Mouse (Mus musculus) limb, embryonic 10.5 days (tissue): ENCODE measurements around the gene Zfp488. TPM values are rescaled to one million over a fixed set of nuclear protein-coding genes. Genes with fewer than 3 reads are reported as not detected.

ENCODE experiments used
- DNase-seq: peaks from one replicate; pipeline ENCODE4 v3.0.0-alpha.2; 2017; ENCODE audit warnings: low spot score
- H3K27ac ChIP-seq: fragments of 300-500 bp; sonication (generic); 2 replicates; pipeline ENCODE4 v1.5.1; 2016; ENCODE audit warnings: mild to moderate bottlenecking
- H3K27me3 ChIP-seq: fragments of 300-500 bp; sonication (generic); 2 replicates; pipeline ENCODE4 v1.6.1; 2016; ENCODE audit warnings: low read depth, mild to moderate bottlenecking; ENCODE audit not compliant: poor library complexity, severe bottlenecking
- H3K36me3 ChIP-seq: fragments of 300-500 bp; sonication (generic); 2 replicates; pipeline ENCODE4 v1.6.1; 2016; ENCODE audit warnings: mild to moderate bottlenecking, moderate library complexity
- H3K4me1 ChIP-seq: fragments of 300-500 bp; sonication (generic); 2 replicates; pipeline ENCODE4 v1.6.1; 2016
- H3K4me3 ChIP-seq: fragments of 300-500 bp; sonication (generic); 2 replicates; pipeline ENCODE4 v1.5.1; 2016; ENCODE audit warnings: mild to moderate bottlenecking, moderate library complexity
- H3K9me3 ChIP-seq: fragments of 300-500 bp; sonication (generic); replicated peaks from 2 replicates; pipeline ENCODE4 v1.6.1; 2016; ENCODE audit warnings: mild to moderate bottlenecking
- WGBS: fragments of 180-500 bp; shearing (Covaris S2); methylation state at CpG from one replicate; pipeline ENCODE4 v1.1.7; 2016; 5-methylcytosine and 5-hydroxymethylcytosine counted together
- polyA plus RNA-seq: library from polyadenylated mRNA; unstranded; fragments of >200 nt; fragmentation: Nextera tagmentation; extraction: Ambion mirVana; gene quantifications from 2 replicates; pipeline ENCODE4 v1.2.1, GENCODE M21; 2016

The Zfp488 gene
- polyA plus RNA-seq, 1 experiment from 2014 or later = 0.08 TPM

DNA sequence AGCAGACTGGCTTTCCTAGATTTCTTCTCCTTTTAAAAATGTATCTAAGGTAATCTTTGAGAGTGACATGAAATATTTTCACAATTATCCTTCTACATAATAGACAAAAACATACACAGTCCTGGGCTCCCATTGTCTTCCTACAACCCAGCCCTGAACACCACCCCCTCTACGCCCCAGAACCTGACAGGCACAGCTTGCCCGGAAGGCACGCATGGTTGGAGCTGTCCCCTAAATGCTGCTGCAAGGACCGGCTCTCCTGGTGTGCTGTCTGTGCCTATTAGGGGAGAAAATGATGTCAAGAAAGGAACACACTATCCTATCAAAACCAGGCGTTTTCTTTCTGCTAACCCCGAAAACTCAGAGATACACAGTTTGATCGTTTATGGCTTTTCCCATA is 816 bp downstream of the Zfp488 start:
- peaks cover 37% of the 10 kb centered on the region for H3K27me3 ChIP-seq
- no peak overlapping the region for H3K27ac ChIP-seq
- peaks cover 13% of the 10 kb centered on the region for H3K4me1 ChIP-seq
- H3K9me3 ChIP-seq = no peaks in the 10 kb centered on the region
- H3K4me3 ChIP-seq = no peak overlapping the region
- no peak for DNase-seq
- 46% methylated on average over 7 of the region's 7 CpGs for WGBS
- H3K36me3 ChIP-seq = no peaks in the 10 kb centered on the region

DNA sequence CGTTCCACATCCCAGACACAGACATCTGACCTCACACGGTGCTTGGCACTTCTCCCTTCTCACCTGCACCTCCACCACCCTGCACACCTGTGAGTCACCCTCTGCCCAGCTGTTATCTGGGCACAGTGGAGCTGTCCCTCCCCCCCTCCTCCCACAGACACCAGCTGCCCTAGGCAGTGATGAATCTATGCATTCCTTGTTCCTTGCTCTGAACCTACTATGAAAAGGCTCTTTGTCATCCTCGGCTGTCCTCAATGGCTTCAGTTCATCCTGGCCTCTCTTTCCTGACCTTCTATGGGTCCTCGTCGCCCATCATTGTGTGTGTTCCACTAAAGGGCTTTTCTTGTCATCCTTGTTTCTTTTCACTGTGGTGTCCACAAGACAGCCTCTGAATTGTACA is 3.8 kb downstream of the Zfp488 start:
- Histone ChIP-seq H3K36me3 (no peaks in the 10 kb centered on the region), H3K4me3 (no peak overlapping the region), H3K4me1 (peaks cover 13% of the 10 kb centered on the region), H3K9me3 (no peaks in the 10 kb centered on the region), H3K27ac (no peak overlapping the region), H3K27me3 (peaks cover 37% of the 10 kb centered on the region)
- WGBS = 83% methylated on average over 5 of the region's 5 CpGs
- no peak for DNase-seq

DNA sequence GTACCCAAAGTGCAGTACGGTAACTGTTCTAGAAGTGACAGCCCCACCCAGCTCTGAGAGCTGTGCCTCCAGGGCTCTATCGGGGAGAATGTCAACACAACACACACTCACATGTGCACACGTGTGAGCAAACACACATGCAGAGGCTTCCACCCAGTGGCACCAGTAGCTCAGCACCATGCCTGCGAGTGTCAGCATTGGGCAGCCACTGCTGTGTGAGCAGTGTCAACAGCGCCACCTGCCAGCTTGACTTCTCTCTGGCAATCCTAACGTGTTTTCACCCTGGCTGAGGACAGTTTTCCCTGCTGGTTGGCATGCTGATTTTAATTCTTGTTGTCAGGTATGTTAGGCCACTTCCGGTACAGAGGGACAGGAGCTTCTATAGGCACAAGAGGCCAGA is 5.9 kb downstream of the Zfp488 start:
- H3K4me1 ChIP-seq = peaks cover under 1% of the 10 kb centered on the region; the same call in 1 of the 2 replicates
- peaks cover 18% of the 10 kb centered on the region; the same call in 1 of the 2 replicates for H3K27me3 ChIP-seq
- no peak overlapping the region for H3K4me3 ChIP-seq
- no peak overlapping the region for H3K27ac ChIP-seq
- no peaks in the 10 kb centered on the region for H3K36me3 ChIP-seq
- DNase-seq = peak; percentile 37
- H3K9me3 ChIP-seq = no peaks in the 10 kb centered on the region
- WGBS = 46% methylated on average over 7 of the region's 7 CpGs

DNA sequence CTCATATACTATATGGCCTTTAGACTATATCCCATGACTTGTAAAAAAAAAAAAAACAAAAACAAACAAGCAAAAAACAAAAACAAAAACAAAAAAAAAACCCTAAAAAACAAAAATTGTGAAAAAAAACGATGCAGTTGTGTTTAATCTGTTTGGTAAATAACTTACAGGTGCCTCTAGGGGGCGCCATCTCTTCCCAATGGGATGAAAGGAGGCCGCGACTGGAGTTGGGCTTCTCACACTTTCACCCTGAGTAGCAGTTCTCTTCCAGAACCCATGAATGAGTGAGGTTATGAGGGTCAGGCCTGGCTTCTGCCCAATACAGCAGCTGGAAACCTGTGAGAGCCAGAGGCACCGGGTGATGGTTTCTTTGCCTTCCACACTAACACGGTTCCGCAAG is 12.9 kb downstream of the Zfp488 start:
- 61% methylated on average over 7 of the region's 7 CpGs for WGBS
- no peak overlapping the region for H3K27ac ChIP-seq
- no peak for DNase-seq
- H3K4me1 ChIP-seq = no peaks in the 10 kb centered on the region
- H3K9me3 ChIP-seq = no peaks in the 10 kb centered on the region
- no peak overlapping the region for H3K4me3 ChIP-seq
- no peaks in the 10 kb centered on the region for H3K36me3 ChIP-seq
- H3K27me3 ChIP-seq = no peaks in the 10 kb centered on the region

DNA sequence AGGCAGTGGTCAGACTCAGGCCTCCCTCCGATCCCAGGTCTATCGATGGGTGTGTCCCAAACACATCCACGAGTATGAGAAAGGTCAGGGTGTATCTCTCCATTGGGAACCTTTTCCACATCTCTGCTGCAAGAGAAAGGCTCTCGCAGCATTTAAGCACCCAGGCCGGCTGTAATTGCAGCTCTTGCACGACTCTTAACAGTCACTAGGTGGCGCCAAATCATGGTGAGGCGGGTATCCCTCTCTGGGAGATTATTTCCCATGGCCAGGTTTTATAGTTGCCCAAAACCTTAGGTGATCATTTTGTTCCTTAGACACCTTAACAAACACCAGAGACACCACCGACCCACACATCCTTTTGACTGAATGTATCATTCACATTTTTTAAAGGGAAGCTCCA is 19.2 kb downstream of the Zfp488 start:
- peak; percentile 57 for DNase-seq
- Histone ChIP-seq H3K4me1 (no peaks in the 10 kb centered on the region), H3K9me3 (no peaks in the 10 kb centered on the region), H3K4me3 (no peak overlapping the region), H3K27me3 (0 out of 2 replicates have a peak, but pooled peaks cover 2% of the 10 kb centered on the region), H3K27ac (no peak overlapping the region), H3K36me3 (no peaks in the 10 kb centered on the region)
- 14% methylated on average over 9 of the region's 9 CpGs for WGBS

DNA sequence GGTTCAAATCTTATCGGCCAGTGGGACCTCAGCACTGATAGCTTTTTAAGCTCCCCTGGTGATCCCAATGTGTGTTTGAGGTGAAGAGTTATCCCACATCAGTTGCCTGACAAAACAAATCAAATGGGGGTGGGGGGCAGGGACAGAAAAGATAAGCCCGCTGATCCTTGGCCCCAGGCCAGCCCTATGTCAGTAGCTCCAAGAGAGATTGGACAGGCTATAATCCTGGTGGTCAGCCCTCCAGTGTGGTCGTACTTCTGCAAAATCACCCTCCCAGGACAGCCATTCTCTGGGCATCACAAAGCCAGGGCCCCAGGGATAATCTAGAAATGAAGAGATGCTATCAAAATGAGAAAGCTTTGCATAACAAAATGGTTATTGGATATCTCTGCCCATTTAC is 19.7 kb downstream of the Zfp488 start:
- Histone ChIP-seq H3K9me3 (no peaks in the 10 kb centered on the region), H3K4me3 (no peak overlapping the region), H3K27me3 (0 out of 2 replicates have a peak, but pooled peaks cover 2% of the 10 kb centered on the region), H3K4me1 (no peaks in the 10 kb centered on the region), H3K27ac (no peak overlapping the region), H3K36me3 (no peaks in the 10 kb centered on the region)
- 74% methylated on average over 3 of the region's 3 CpGs for WGBS
- no peak for DNase-seq

DNA sequence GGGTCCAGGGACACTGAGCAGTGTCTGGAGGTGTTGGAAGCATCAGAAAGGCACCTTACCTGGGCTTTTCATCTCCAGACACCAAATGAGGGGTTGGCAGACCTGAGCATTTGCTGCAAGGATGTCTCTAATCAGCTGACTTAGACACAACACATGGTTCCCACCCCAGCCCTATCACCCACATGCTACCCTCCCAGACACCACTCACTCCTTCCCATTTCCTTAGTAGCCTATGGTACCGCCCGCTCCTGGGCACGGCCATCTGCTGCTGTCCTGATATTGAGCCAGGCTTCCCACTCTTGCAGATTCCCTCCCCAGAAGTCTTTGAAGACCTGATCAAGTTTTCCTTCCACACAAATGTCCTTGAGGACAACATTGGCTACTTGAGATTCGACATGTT is 20.4 kb downstream of the Zfp488 start:
- H3K27ac ChIP-seq = no peak overlapping the region
- 0 out of 2 replicates have a peak, but pooled peaks cover 2% of the 10 kb centered on the region for H3K27me3 ChIP-seq
- DNase-seq = no peak
- H3K9me3 ChIP-seq = no peaks in the 10 kb centered on the region
- no peaks in the 10 kb centered on the region for H3K36me3 ChIP-seq
- H3K4me3 ChIP-seq = no peak overlapping the region
- H3K4me1 ChIP-seq = no peaks in the 10 kb centered on the region
- WGBS = 89% methylated on average over 4 of the region's 4 CpGs

DNA sequence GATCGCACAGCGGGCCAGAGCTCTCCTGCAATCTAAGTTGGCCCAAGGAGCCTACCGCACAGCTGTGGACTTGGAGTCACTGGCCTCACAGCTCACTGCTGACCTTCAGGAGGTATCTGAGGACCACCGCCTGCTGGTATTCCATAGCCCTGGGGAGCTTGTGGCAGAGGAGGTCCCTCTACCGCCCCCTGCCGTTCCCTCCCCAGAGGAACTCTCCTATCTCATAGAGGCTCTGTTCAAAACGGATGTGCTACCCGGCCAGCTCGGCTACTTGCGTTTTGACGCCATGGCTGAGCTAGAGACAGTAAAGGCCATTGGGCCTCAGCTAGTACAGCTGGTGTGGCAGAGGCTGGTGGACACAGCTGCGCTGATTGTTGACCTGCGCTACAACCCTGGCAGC is 22.5 kb downstream of the Zfp488 start:
- H3K27ac ChIP-seq = no peak overlapping the region
- 71% methylated on average over 13 of the region's 13 CpGs for WGBS
- no peak overlapping the region for H3K4me3 ChIP-seq
- no peak for DNase-seq
- no peaks in the 10 kb centered on the region for H3K4me1 ChIP-seq
- H3K27me3 ChIP-seq = 0 out of 2 replicates have a peak, but pooled peaks cover 2% of the 10 kb centered on the region
- no peaks in the 10 kb centered on the region for H3K36me3 ChIP-seq
- no peaks in the 10 kb centered on the region for H3K9me3 ChIP-seq

DNA sequence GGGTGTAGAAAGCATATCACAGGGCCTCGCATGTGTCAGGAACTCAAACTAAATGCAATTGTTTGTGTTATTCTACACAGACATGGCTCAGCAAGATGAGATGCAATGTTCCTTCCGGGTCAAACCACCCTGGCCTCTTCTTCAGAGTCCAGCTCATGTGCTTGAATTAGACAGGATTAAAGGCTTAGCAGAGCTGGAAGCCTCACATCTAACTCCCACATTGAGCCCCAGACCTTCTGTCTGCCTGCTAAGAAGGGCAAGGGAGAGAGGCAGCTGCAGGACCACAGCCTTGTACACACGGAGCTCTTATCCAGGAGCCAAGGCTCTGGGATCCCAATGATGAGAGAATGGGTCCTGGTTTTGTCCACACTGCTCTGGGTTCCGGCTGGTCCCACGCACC is 24.8 kb downstream of the Zfp488 start, which contains the start of gene Rbp3:
Gene Rbp3 (plus strand): TSS at position 243 of the 400 bp plus-strand sequence.
- Histone ChIP-seq H3K4me1 (no peaks in the 10 kb centered on the region), H3K27me3 (0 out of 2 replicates have a peak, but pooled peaks cover 2% of the 10 kb centered on the region), H3K36me3 (no peaks in the 10 kb centered on the region), H3K9me3 (no peaks in the 10 kb centered on the region), H3K4me3 (no peak within 1 kb of the TSS), H3K27ac (no peak within 1 kb of the TSS)
- DNase-seq = no peak
- WGBS = 91% methylated on average over 5 of the region's 5 CpGs

DNA sequence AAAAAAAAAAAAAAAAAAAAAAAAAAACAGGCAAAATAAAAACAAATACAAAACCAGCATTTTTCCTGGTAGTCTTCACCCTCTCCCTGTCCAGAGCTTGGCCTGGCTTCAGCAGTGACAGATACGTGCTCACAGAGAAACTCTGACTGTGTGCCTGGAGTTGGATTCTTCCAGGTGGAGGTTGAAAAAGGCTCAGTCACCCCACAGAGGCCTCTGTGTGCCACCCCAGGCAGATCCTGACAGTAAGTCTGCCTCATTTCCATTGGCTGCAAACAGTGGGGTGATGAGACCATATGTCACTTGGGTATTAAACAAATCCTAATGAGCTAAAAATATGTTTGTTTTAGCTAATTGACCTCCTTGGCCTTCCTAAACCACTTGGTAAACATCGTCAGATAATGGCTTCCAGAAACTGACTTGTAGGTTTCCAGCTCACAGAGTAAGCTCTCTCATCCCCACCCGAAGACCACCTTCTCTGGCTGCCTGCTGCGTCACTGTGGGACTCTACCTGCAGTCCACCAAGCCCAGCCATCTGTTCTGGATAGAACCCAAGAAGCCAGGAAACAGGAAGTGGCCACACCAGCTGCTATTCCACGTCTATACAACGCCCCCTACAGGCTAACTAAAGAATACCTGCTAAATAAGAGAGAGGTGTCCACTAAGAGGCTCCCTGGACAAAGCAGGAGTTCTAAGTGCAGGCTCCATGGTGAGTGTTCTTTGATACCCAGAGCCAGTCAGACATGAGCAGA is 26.2 kb downstream of the Zfp488 start:
- Histone ChIP-seq H3K27ac (no peak overlapping the region), H3K9me3 (no peaks in the 10 kb centered on the region), H3K4me1 (no peaks in the 10 kb centered on the region), H3K36me3 (no peaks in the 10 kb centered on the region), H3K27me3 (no peaks in the 10 kb centered on the region), H3K4me3 (no peak overlapping the region)
- no peak for DNase-seq
- 58% methylated on average over 6 of the region's 6 CpGs for WGBS

DNA sequence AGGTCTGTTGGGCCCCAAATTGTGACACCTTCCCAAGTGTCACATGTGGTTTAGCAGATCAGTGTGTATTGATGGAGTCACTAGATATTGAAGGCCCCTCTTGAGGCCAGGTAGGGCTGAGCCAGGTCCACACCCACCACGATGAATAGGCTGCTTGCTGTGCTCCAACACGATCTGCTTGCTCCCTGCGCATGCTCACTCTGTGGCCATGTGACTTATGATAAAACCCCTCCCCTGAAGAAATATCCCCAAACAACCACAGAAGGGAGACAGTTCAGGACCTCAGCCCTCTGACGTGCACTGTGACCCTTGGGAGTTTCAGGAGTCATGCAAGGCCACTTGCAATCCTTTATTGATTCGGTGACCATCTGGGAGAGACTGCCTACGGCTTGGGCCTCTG is 32.4 kb downstream of the Zfp488 start:
- H3K9me3 ChIP-seq = no peaks in the 10 kb centered on the region
- H3K27ac ChIP-seq = no peak overlapping the region
- 82% methylated on average over 6 of the region's 6 CpGs for WGBS
- no peaks in the 10 kb centered on the region for H3K4me1 ChIP-seq
- H3K36me3 ChIP-seq = no peaks in the 10 kb centered on the region
- 0 out of 2 replicates have a peak, but pooled peaks cover 2% of the 10 kb centered on the region for H3K27me3 ChIP-seq
- no peak for DNase-seq
- no peak overlapping the region for H3K4me3 ChIP-seq

DNA sequence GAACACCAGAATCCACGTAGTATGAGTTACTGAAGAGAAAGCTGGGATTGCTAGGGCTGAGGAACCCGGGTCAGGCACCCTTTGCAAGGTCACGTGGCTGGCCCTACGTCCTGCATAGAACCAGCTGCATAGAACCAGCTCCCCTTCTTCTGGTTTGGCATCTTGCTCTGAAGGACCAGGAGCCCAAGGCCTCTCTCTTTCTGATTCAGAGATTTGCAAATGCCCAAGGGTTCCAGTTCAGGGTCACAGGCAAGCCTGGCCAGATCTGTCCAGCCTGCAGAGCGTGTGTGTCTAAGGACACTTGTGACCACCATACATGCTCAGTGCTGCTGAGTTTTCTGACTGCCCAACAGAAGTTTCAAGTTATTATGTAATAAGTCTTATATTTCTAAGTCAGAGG is 36.3 kb downstream of the Zfp488 start:
- no peaks in the 10 kb centered on the region for H3K9me3 ChIP-seq
- H3K4me1 ChIP-seq = peaks cover 5% of the 10 kb centered on the region; the same call in 1 of the 2 replicates
- H3K36me3 ChIP-seq = no peaks in the 10 kb centered on the region
- WGBS = 74% methylated on average over 5 of the region's 5 CpGs
- no peak overlapping the region for H3K27ac ChIP-seq
- DNase-seq = no peak
- H3K4me3 ChIP-seq = no peak overlapping the region
- 0 out of 2 replicates have a peak, but pooled peaks cover 13% of the 10 kb centered on the region for H3K27me3 ChIP-seq

DNA sequence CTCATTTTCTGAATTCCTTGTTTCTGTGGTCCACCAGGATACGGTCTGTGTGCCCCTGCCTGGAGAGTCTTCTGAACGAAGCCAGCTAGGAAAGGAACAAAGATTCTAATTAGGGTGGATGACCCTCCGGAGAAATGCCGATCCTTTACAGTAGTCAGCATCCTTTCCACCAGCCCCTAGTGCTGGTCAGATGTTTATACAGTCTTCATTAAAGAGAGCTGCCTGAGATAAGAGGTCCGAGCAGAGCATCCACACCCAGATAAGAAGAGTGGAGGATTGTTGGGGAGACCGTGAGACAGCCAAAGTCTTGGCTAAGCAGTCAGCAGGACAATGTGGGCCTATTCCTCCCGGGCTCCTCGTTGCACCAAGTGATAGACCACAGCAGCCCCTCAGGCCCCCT is 37.8 kb downstream of the Zfp488 start, which contains the start of gene Gdf2:
Gene Gdf2 (plus strand): TSS at position 301 of the 400 bp plus-strand sequence.
- no peak within 1 kb of the TSS for H3K27ac ChIP-seq
- no peak for DNase-seq
- 77% methylated on average over 8 of the region's 8 CpGs for WGBS
- H3K9me3 ChIP-seq = no peaks in the 10 kb centered on the region
- H3K4me3 ChIP-seq = no peak within 1 kb of the TSS
- no peaks in the 10 kb centered on the region for H3K36me3 ChIP-seq
- peaks cover 23% of the 10 kb centered on the region for H3K27me3 ChIP-seq
- peaks cover 5% of the 10 kb centered on the region; the same call in 1 of the 2 replicates for H3K4me1 ChIP-seq
